Mouse (Mus musculus) urinary bladder, postnatal 36 days (tissue): ENCODE results near the gene Ppm1k.
"Not testable (repeated sequence)": the region's sequence is repeated elsewhere in the genome, so short reads cannot be mapped to it uniquely, and the experiment has no call there.

Source experiments
- DNase-seq, 2 experiments: peaks; one replicate each; pipeline ENCODE4 v3.0.0; 2022; ENCODE audit warnings: low spot score in 2 of 2, mixed read lengths in 1 of 2

The Ppm1k gene

GRCm38 (mm10) chr6:57532022-57532421, 3.2 kb downstream of the Ppm1k start:
- no peak for DNase-seq

DNA sequence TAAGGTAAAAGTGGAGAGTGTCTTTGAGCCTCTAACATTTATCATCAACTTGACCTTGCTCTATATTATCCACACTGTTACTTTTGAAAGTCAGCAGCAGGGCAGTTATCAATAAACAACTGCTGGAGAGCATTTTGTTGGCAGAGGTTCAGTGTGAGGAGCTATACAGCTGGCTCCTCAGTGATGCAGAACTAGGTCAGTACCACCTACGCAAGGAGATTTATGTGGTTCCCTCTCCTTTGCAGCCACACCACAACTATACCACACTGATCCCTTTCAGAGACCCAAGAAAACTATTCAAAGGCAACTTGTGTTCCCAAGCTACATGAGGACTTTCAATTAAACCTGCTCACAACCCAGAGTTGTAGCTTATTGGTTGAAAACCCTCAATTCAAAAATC, 3.8 kb downstream of the Ppm1k start:
- DNase-seq = no peak

- no peak for DNase-seq
Measured at GRCm38 (mm10) chr6:57531011-57531410, 4.3 kb downstream of the Ppm1k start.

DNA sequence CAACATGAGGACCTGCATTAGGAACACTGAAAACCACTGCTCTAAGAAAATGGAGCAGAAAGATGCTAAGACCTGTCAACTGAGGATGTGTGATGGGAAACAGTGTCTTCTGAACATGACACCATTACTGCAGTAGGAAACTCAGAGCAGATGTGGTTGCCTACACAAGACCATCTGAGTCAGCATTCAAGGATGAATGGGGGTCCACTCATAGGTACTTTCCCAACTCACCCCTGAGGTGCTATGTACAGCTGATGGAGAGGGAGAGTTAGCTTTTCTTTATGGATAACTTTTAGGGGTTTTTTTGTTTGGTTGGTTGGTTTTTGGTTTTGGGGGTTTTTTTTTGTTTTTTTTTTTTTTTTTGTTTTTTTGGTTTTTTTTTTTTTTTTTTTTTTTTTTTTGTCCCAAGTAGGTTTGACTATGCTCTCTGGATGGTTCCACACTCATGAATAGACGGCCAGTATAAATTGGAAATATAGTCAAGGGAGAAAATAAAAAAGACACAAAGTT, 5.9 kb downstream of the Ppm1k start:
- DNase-seq = no peak

- DNase-seq = no peak
Measured at GRCm38 (mm10) chr6:57526933-57527332, 8.3 kb downstream of the Ppm1k start.

GRCm38 (mm10) chr6:57524742-57525141, 10.5 kb downstream of the Ppm1k start:
- no peak for DNase-seq

DNA sequence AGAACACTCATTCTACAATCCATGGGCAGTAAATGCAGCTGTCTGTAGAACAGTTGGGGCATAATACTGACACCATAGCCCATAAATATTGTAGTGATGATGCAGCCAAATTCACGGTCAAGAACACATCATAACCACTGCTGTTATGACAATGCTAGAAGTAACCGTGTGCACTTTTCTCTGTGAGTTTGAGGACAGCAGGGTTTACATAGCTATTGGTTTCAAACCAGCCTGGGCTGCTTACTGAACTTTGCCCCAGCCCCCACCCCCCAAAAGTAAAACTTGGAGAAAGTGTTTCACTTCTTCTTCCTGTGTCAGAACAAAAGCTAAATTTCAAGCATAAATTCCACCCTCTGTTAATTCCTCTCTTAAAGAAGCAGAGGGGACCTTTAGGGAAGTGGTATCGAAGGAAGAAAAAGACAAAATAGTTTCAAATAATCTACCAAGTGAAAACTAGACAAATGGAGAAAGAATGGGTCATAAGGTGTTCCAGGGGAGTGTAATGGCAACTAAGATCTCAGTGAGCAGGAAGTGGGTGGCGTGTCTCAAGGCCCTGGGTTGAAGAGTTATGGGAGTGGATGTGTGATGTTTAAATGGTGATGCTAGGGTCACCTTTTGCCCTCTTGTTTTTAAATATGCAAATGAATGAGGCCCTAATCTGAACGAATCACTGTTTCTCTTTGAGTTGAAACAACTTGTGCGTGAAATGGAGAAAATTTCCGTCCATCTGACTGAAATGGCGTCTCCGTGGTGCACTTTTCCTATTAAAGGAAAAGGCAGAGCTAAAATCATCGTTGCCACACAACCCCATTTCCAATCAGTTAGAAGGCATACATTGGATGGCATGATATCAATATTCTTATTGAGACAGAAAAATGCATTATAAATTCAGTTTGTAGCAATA, 14.3 kb downstream of the Ppm1k start:
- no peak for DNase-seq

DNA sequence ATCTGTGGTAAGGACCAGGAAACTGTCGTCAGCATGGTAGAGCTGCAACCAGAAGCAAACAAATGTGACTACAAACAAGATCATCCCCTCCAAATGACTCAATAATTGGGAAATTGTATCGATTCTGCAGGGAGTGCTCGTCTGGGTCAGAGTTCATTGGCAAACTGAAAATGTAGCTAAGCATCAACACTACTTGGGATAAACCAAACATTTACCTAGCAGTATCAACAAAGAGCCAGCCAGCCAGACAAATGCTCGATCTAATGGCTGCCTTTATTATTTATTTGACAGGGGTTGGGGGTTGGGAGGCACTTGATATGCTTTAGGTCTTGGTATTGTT, 21.3 kb downstream of the Ppm1k start:
- DNase-seq = no peak

GRCm38 (mm10) chr6:57513351-57514034, 21.8 kb downstream of the Ppm1k start:
- DNase-seq = no peak

DNA sequence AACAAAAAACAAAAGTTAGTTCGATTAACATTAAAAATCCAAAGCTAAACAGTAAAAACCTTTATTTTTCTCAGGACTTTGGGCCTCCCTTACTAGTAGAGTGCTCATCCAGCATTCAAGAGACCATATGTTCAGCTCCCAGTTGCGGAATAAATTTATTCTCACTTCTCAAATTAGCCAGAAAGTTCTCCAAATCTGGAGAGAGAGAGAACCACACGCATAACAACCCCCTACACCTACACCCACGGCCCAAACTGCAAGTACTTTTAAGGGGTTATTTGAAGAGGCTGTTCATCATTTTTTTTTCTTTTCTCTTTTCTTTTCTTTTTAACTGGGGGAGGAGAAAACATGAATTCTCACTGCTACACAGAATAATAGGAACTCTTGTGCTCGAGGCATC, 23.4 kb downstream of the Ppm1k start:
- no peak for DNase-seq

- DNase-seq = no peak
Measured at GRCm38 (mm10) chr6:57503662-57504379, 31.4 kb downstream of the Ppm1k start.

- no peak for DNase-seq
Measured at GRCm38 (mm10) chr6:57499209-57499608, 36.1 kb downstream of the Ppm1k start.

DNA sequence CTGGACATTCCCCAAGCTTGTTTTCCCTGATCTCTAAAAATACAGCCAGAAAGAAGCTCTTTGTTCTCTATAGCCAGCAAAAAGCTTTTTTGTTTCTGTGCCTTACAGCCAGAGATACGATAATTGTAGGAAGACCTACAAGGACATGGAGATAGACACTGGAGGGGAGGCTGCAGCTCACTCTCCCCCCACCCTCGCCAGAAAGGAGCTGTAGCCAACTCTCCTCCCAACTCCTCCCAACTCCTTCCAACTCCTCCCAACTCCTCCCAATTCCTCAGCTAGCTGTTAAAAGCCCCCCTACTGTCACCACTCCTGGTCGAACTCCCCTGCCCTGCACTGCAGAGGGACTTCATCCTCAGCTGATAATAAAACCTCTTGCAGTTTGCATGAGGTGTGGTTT, 67.1 kb downstream of the Ppm1k start:
- DNase-seq = not testable (repeated sequence)
